Mouse (Mus musculus) cerebellum, adult 2 months (tissue): ENCODE data around the gene Gtf3c5. TPM values are rescaled to one million over a fixed set of nuclear protein-coding genes. Genes with fewer than 3 reads are reported as not detected.

Experiments used
- DNase-seq, 2 experiments: peaks; one replicate each; pipeline ENCODE4 v3.0.0; 2021
- H3K27ac ChIP-seq: fragments of 200-500 bp; 2 replicates; pipeline ENCODE4 v1.5.1; 2012; ENCODE audit warnings: low read length, control low read depth, inconsistent platforms; ENCODE audit not compliant: insufficient read depth
- H3K27me3 ChIP-seq: fragments of 200-500 bp; 2 replicates; pipeline ENCODE4 v1.6.1; 2012; ENCODE audit warnings: inconsistent platforms, mild to moderate bottlenecking, low read length, moderate library complexity; ENCODE audit not compliant: control insufficient read depth, insufficient read depth
- H3K4me1 ChIP-seq: fragments of 200-500 bp; 2 replicates; pipeline ENCODE4 v1.6.1; 2011; ENCODE audit warnings: low read length; ENCODE audit not compliant: control insufficient read depth, insufficient read depth
- H3K4me3 ChIP-seq: fragments of 200-500 bp; replicated peaks from 2 replicates; pipeline ENCODE3; 2011; ENCODE audit warnings: mild to moderate bottlenecking, low read depth, low read length, control low read depth; ENCODE audit not compliant: insufficient read depth
- CTCF ChIP-seq: fragments of 200-500 bp; IDR thresholded peaks from 2 replicates; pipeline ENCODE4 v1.5.1; 2011; ENCODE audit warnings: low read depth, mild to moderate bottlenecking, control low read depth, low read length, moderate library complexity, borderline replicate concordance; ENCODE audit not compliant: insufficient read depth
- POLR2A ChIP-seq: fragments of 200-500 bp; IDR thresholded peaks from 2 replicates; pipeline ENCODE4 v1.6.1; 2011; ENCODE audit warnings: low read length, control low read depth, borderline replicate concordance; ENCODE audit not compliant: insufficient read depth
- WGBS: fragments of 180-500 bp; shearing (Covaris S2); methylation state at CpG from one replicate; pipeline ENCODE4 v1.1.7; 2018; 5-methylcytosine and 5-hydroxymethylcytosine counted together
- polyA plus RNA-seq: library from polyadenylated mRNA; depleted of rRNA; stranded (reverse); fragments of >200 nt; gene quantifications from 2 replicates; pipeline ENCODE4 v1.2.3, GENCODE M21; 2012

Gene Gtf3c5
- polyA plus RNA-seq, 1 experiment = 32.6 TPM

GRCm38 (mm10) chr2:28527436-28528353 lies 55.9 kb downstream of the Gtf3c5 start:
- H3K4me3 ChIP-seq = no peak overlapping the region
- H3K27me3 ChIP-seq = no peaks in the 10 kb centered on the region
- H3K27ac ChIP-seq = no peak overlapping the region; the same call in 1 of the 2 replicates
- no peak for TF ChIP-seq CTCF
- no peak for TF ChIP-seq POLR2A
- 45% methylated on average over 20 of the region's 20 CpGs for WGBS
- DNase-seq = peak; percentile 41 to 55
- peaks cover 79% of the 10 kb centered on the region for H3K4me1 ChIP-seq

GRCm38 (mm10) chr2:28525943-28526876 lies 57.3 kb downstream of the Gtf3c5 start:
- Histone ChIP-seq H3K4me3 (no peak overlapping the region), H3K27ac (peak overlapping the region; percentile 70), H3K4me1 (peaks cover 85% of the 10 kb centered on the region), H3K27me3 (no peaks in the 10 kb centered on the region)
- TF ChIP-seq POLR2A = no peak
- peak; percentile 44; the same call in 1 of the 2 replicates for TF ChIP-seq CTCF
- whole genome bisulfite sequencing = 30% methylated on average over 12 of the region's 12 CpGs
- peak; percentile 20 to 35 for DNase-seq

- peaks cover 86% of the 10 kb centered on the region for H3K4me1 ChIP-seq
- TF ChIP-seq CTCF (no peak), POLR2A (no peak)
- DNase-seq = peak; percentile 66 to 76
- whole genome bisulfite sequencing = 19% methylated on average over 11 of the region's 11 CpGs
- H3K4me3 ChIP-seq = no peak overlapping the region
- H3K27me3 ChIP-seq = no peaks in the 10 kb centered on the region
- H3K27ac ChIP-seq = peak overlapping the region; percentile 70
Observed at GRCm38 (mm10) chr2:28525219-28525942, 58.2 kb downstream of the Gtf3c5 start.

- TF ChIP-seq CTCF (no peak), POLR2A (no peak)
- Histone ChIP-seq H3K4me3 (no peak overlapping the region), H3K27ac (peak overlapping the region; percentile 70; the same call in 1 of the 2 replicates), H3K4me1 (peaks cover 81% of the 10 kb centered on the region), H3K27me3 (no peaks in the 10 kb centered on the region)
- DNase-seq = peak; percentile 20 to 32
- WGBS = 68% methylated on average over 10 of the region's 10 CpGs
Observed at GRCm38 (mm10) chr2:28524406-28524805, 59.1 kb downstream of the Gtf3c5 start.

- Histone ChIP-seq H3K27ac (peak overlapping the region; percentile 16), H3K4me1 (peaks cover 74% of the 10 kb centered on the region), H3K27me3 (no peaks in the 10 kb centered on the region), H3K4me3 (no peak overlapping the region)
- TF ChIP-seq POLR2A = no peak
- no peak for TF ChIP-seq CTCF
- DNase-seq = peak; percentile 85 to 86
- WGBS = 4% methylated on average over 5 of the region's 5 CpGs
Observed at GRCm38 (mm10) chr2:28523643-28524117, 59.9 kb downstream of the Gtf3c5 start.

- TF ChIP-seq POLR2A (no peak), CTCF (no peak)
- 11% methylated on average over 4 of the region's 4 CpGs for WGBS
- H3K27me3 ChIP-seq = no peaks in the 10 kb centered on the region
- peak; percentile 60 to 62 for DNase-seq
- H3K4me1 ChIP-seq = peaks cover 68% of the 10 kb centered on the region
- peak overlapping the region; percentile 86 for H3K27ac ChIP-seq
- no peak overlapping the region for H3K4me3 ChIP-seq
Observed at GRCm38 (mm10) chr2:28522166-28522565, 61.4 kb downstream of the Gtf3c5 start.

- Histone ChIP-seq H3K27me3 (no peaks in the 10 kb centered on the region), H3K4me1 (peaks cover 67% of the 10 kb centered on the region)
- 16% methylated on average over 6 of the region's 6 CpGs for WGBS
Observed at GRCm38 (mm10) chr2:28521571-28522151, 61.9 kb downstream of the Gtf3c5 start.

More at GRCm38 (mm10) chr2:28521571-28522151, 61.9 kb downstream of the Gtf3c5 start:
- no peak for TF ChIP-seq CTCF
- no peak for TF ChIP-seq POLR2A
- Histone ChIP-seq H3K27ac (peak overlapping the region; percentile 86), H3K4me3 (no peak overlapping the region)
- DNase-seq = peak; percentile 67 to 73
